Mouse (Mus musculus) liver, postnatal 0 days (tissue): ENCODE measurements at regions not wholly inside any gene's neighbourhood (a gene's known extent, or its start where the extent isn't known, plus 50 kb on each side); places are given as distances from the start of the nearest gene placed in this dataset.

Experiments used
- CTCF ChIP-seq: sonication (generic); IDR thresholded peaks from 2 replicates; pipeline ENCODE4 v1.5.1; 2016; ENCODE audit warnings: antibody characterized with exemption, low read depth
- EP300 ChIP-seq: IDR thresholded peaks from 2 replicates; pipeline ENCODE4 v1.6.1; 2016; ENCODE audit warnings: antibody characterized with exemption, low read depth, mild to moderate bottlenecking

DNA sequence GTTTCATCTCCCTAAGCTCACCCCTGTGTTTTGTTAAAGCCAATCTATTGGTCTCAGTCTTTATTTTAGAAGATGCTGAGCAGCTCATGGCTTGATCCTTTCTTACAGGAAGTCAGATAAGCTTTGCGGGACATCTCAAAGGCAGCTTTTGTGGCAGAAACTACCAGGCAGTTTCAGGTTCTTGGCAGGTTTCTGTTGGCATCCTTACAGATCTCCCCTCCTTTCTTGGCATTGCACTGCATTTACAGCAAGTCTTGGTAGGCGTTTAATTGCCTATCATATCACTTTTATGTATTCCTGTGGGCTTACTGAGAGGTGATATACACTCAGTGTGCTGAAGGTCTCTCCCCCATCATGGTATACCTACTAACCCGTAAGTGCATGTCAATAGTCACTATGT, 610.3 kb upstream of the Alcam start:
- TF ChIP-seq EP300: no peak
- no peak for TF ChIP-seq CTCF
